Mouse (Mus musculus) liver, embryonic 11.5 days (tissue): ENCODE measurements around the gene Stat4. TPM values are rescaled to one million over a fixed set of nuclear protein-coding genes. Genes with fewer than 3 reads are reported as not detected.

Experiments used
- ATAC-seq: fragments of 200-750 bp; cut with Nextera tagmentation; replicated peaks from 2 replicates; pipeline ENCODE4 v1.8.0; 2017; ENCODE audit warnings: moderate number of reproducible peaks, mild to moderate bottlenecking, moderate TSS enrichment, moderate library complexity; ENCODE audit not compliant: low FRiP score
- DNase-seq: peaks from one replicate; pipeline ENCODE4 v3.0.0-alpha.2; 2017; ENCODE audit warnings: low spot score
- H3K27ac ChIP-seq: fragments of 300-500 bp; sonication (generic); 2 replicates; pipeline ENCODE4 v1.5.1; 2014; ENCODE audit warnings: mild to moderate bottlenecking, low read depth, low read length, control low read depth
- H3K27me3 ChIP-seq: fragments of 300-500 bp; sonication (generic); replicated peaks from 2 replicates; pipeline ENCODE4 v1.6.1; 2014; ENCODE audit warnings: low read length, mixed read lengths; ENCODE audit not compliant: control insufficient read depth, insufficient read depth
- H3K36me3 ChIP-seq: fragments of 300-500 bp; sonication (generic); 2 replicates; pipeline ENCODE4 v1.6.1; 2014; ENCODE audit warnings: mild to moderate bottlenecking, low read length, moderate library complexity, mixed read lengths; ENCODE audit not compliant: control insufficient read depth, insufficient read depth
- H3K4me1 ChIP-seq: fragments of 300-500 bp; sonication (generic); replicated peaks from 2 replicates; pipeline ENCODE4 v1.6.1; 2014; ENCODE audit warnings: low read length, mixed read lengths; ENCODE audit not compliant: control insufficient read depth, insufficient read depth
- H3K4me2 ChIP-seq: fragments of 300-500 bp; sonication (generic); 2 replicates; pipeline ENCODE4 v1.6.1; 2014; ENCODE audit warnings: mild to moderate bottlenecking, control low read depth, moderate library complexity
- H3K4me3 ChIP-seq: fragments of 300-500 bp; sonication (generic); 2 replicates; pipeline ENCODE4 v1.5.1; 2014; ENCODE audit warnings: low read depth, low read length, control low read depth
- H3K9ac ChIP-seq: fragments of 300-500 bp; sonication (generic); 2 replicates; pipeline ENCODE4 v1.6.1; 2014; ENCODE audit warnings: low read depth, low read length, control low read depth
- H3K9me3 ChIP-seq: fragments of 300-500 bp; sonication (generic); 2 replicates; pipeline ENCODE4 v1.6.1; 2016; ENCODE audit warnings: low read length, inconsistent platforms, mixed read lengths; ENCODE audit not compliant: control insufficient read depth
- WGBS: fragments of 180-500 bp; shearing (Covaris S2); extraction: QIAGEN DNeasy Blood & Tissue Kit; methylation state at CpG from one replicate; pipeline ENCODE4 v1.1.7; 2014; 5-methylcytosine and 5-hydroxymethylcytosine counted together
- polyA plus RNA-seq: library from polyadenylated mRNA; unstranded; fragments of >200 nt; fragmentation: Nextera tagmentation; extraction: Ambion mirVana; gene quantifications from 2 replicates; pipeline ENCODE4 v1.2.1, GENCODE M21; 2014

Gene Stat4
- polyA plus RNA-seq, 1 experiment from 2014 or later: 2.6 TPM

GRCm38 (mm10) chr1:51991983-51992609 lies 5.1 kb downstream of the Stat4 start:
- no peak for ATAC-seq
- Histone ChIP-seq H3K4me2 (no peak overlapping the region), H3K36me3 (no peaks in the 10 kb centered on the region), H3K4me3 (no peak overlapping the region), H3K9ac (no peak overlapping the region), H3K9me3 (no peaks in the 10 kb centered on the region), H3K27me3 (no peaks in the 10 kb centered on the region), H3K27ac (no peak overlapping the region), H3K4me1 (no peaks in the 10 kb centered on the region)
- DNase-seq: no peak
- 80% methylated on average over 8 of the region's 8 CpGs for WGBS

- Histone ChIP-seq H3K4me1 (no peaks in the 10 kb centered on the region), H3K4me2 (no peak overlapping the region), H3K4me3 (no peak overlapping the region), H3K9ac (no peak overlapping the region), H3K36me3 (no peaks in the 10 kb centered on the region), H3K27ac (no peak overlapping the region), H3K27me3 (no peaks in the 10 kb centered on the region), H3K9me3 (no peaks in the 10 kb centered on the region)
- ATAC-seq (no peak), DNase-seq (no peak)
- 64% methylated on average over 3 of the region's 3 CpGs for WGBS
Observed at GRCm38 (mm10) chr1:51996056-51996455, 9.1 kb downstream of the Stat4 start.

GRCm38 (mm10) chr1:51996751-51997659 lies 10.1 kb downstream of the Stat4 start:
- ATAC-seq: no peak
- Histone ChIP-seq H3K36me3 (no peaks in the 10 kb centered on the region), H3K27me3 (no peaks in the 10 kb centered on the region), H3K4me1 (no peaks in the 10 kb centered on the region), H3K27ac (no peak overlapping the region), H3K9me3 (no peaks in the 10 kb centered on the region), H3K4me3 (no peak overlapping the region), H3K4me2 (no peak overlapping the region), H3K9ac (no peak overlapping the region)
- no peak for DNase-seq
- WGBS: 65% methylated on average over 11 of the region's 11 CpGs

- ATAC-seq: no peak
- Histone ChIP-seq H3K9me3 (no peaks in the 10 kb centered on the region), H3K27me3 (no peaks in the 10 kb centered on the region), H3K4me3 (no peak overlapping the region), H3K9ac (no peak overlapping the region), H3K4me2 (no peak overlapping the region), H3K4me1 (no peaks in the 10 kb centered on the region), H3K36me3 (no peaks in the 10 kb centered on the region), H3K27ac (no peak overlapping the region)
- WGBS: 29% methylated on average over 5 of the region's 5 CpGs
- DNase-seq: no peak
Observed at GRCm38 (mm10) chr1:51998542-51998941, 11.6 kb downstream of the Stat4 start.

- ATAC-seq (no peak), DNase-seq (no peak)
- H3K27ac ChIP-seq: no peak overlapping the region
- no peak overlapping the region for H3K4me2 ChIP-seq
- no peaks in the 10 kb centered on the region for H3K9me3 ChIP-seq
- WGBS: 27% methylated on average over 8 of the region's 8 CpGs
- no peaks in the 10 kb centered on the region for H3K27me3 ChIP-seq
- H3K36me3 ChIP-seq: no peaks in the 10 kb centered on the region
- H3K4me3 ChIP-seq: no peak overlapping the region
- no peak overlapping the region for H3K9ac ChIP-seq
- no peaks in the 10 kb centered on the region for H3K4me1 ChIP-seq
Observed at GRCm38 (mm10) chr1:52004096-52004495, 17.1 kb downstream of the Stat4 start.

GRCm38 (mm10) chr1:52008443-52008842 lies 21.5 kb downstream of the Stat4 start:
- Histone ChIP-seq H3K27ac (no peak overlapping the region), H3K4me1 (no peaks in the 10 kb centered on the region), H3K27me3 (no peaks in the 10 kb centered on the region), H3K9me3 (no peaks in the 10 kb centered on the region), H3K36me3 (no peaks in the 10 kb centered on the region), H3K9ac (peak overlapping the region; percentile 12; the same call in 1 of the 2 replicates), H3K4me3 (peak overlapping the region; percentile 40), H3K4me2 (peak overlapping the region; percentile 63)
- 5% methylated on average over 11 of the region's 11 CpGs for WGBS
- ATAC-seq (no peak), DNase-seq (peak; percentile 35)

- Histone ChIP-seq H3K9me3 (no peaks in the 10 kb centered on the region), H3K4me3 (peak overlapping the region; percentile 40), H3K27ac (no peak overlapping the region), H3K4me2 (peak overlapping the region; percentile 63), H3K4me1 (no peaks in the 10 kb centered on the region), H3K9ac (peak overlapping the region; percentile 12; the same call in 1 of the 2 replicates), H3K27me3 (no peaks in the 10 kb centered on the region), H3K36me3 (no peaks in the 10 kb centered on the region)
- 3% methylated on average over 12 of the region's 12 CpGs for WGBS
- ATAC-seq: no peak
- no peak for DNase-seq
Observed at GRCm38 (mm10) chr1:52008947-52009346, 22.0 kb downstream of the Stat4 start.

GRCm38 (mm10) chr1:52010741-52011140 lies 23.8 kb downstream of the Stat4 start:
- Histone ChIP-seq H3K36me3 (no peaks in the 10 kb centered on the region), H3K4me1 (no peaks in the 10 kb centered on the region), H3K27me3 (no peaks in the 10 kb centered on the region), H3K9me3 (no peaks in the 10 kb centered on the region), H3K4me3 (no peak overlapping the region), H3K27ac (no peak overlapping the region), H3K9ac (no peak overlapping the region), H3K4me2 (no peak overlapping the region)
- ATAC-seq: no peak
- no peak for DNase-seq
- WGBS: 79% methylated on average over 5 of the region's 5 CpGs
